Mouse (Mus musculus): ENCODE data around the gene Gm16503. TPM values are rescaled to one million over a fixed set of nuclear protein-coding genes. Genes with fewer than 3 reads are reported as not detected.

Gene Gm16503
- total RNA-seq, 2 experiments from 2014 or later: 0.38 to 0.48 TPM

Other genes starting within 250 kb of the Gm16503 start
- gene Zfp988, start 234.5 kb upstream of the Gm16503 start, total RNA-seq (2021): under 1 TPM in 1 of 2 experiments, not detected in 1; 0.25 TPM
- gene Zfp978, start 178.9 kb upstream of the Gm16503 start, total RNA-seq (2021): not detected
- gene Zfp982, start 47.8 kb upstream of the Gm16503 start, total RNA-seq (2021): 1 to 10 TPM; 4.1 to 6.1 TPM
- not detected for gene Zfp985, start 13.1 kb downstream of the Gm16503 start, total RNA-seq (2021)
- under 1 TPM; 0.62 to 0.78 TPM for gene Zfp979, start 102.3 kb downstream of the Gm16503 start, total RNA-seq (2021)
- gene Zfp534, start 162.3 kb downstream of the Gm16503 start, total RNA-seq (2021): not detected

All from layer of hippocampus, postnatal 10 days (tissue).